Mouse (Mus musculus) myocyte (in vitro differentiated cells): ENCODE results near the gene Dysf.
A peak's percentile ranks its signal among the peaks of the same experiment; 100 is the strongest.

Experiments used
- MYOG ChIP-seq, 3 experiments: IDR thresholded peaks; one replicate each; pipeline ENCODE4 v1.6.1; 2011; ENCODE audit warnings: control low read depth in 2 of 3, low read depth in 2 of 3, mild to moderate bottlenecking in 2 of 3; ENCODE audit not compliant: insufficient read length in 2 of 3, control insufficient read depth in 1 of 3, insufficient read depth in 1 of 3
- POLR2A ChIP-seq: IDR thresholded peaks from one replicate; pipeline ENCODE4 v1.6.1; 2011; ENCODE audit warnings: low read depth, mild to moderate bottlenecking, control low read depth, moderate library complexity; ENCODE audit not compliant: insufficient read length
- REST ChIP-seq: IDR thresholded peaks from one replicate; pipeline ENCODE4 v1.6.1; 2011; ENCODE audit warnings: mild to moderate bottlenecking, control low read depth, moderate library complexity; ENCODE audit not compliant: insufficient read depth, insufficient read length
- TCF12 ChIP-seq: IDR thresholded peaks from one replicate; pipeline ENCODE4 v1.6.1; 2011; ENCODE audit warnings: mild to moderate bottlenecking, control low read depth; ENCODE audit not compliant: poor library complexity, insufficient read depth, severe bottlenecking
- USF1 ChIP-seq: IDR thresholded peaks from one replicate; pipeline ENCODE4 v1.6.1; 2011; ENCODE audit warnings: low read depth, mild to moderate bottlenecking, control low read depth, moderate library complexity

- TF ChIP-seq MYOG (IDR thresholded peaks at IDR 0.05; ENCODE audit: control insufficient read depth in 1 of 3, insufficient read depth in 1 of 3, insufficient read length in 2 of 3, low read depth in 2 of 3) = peak; percentile 88 to 92 (median 88)
- TF ChIP-seq TCF12 = peak; percentile 40
- no peak for TF ChIP-seq USF1
- no peak for TF ChIP-seq POLR2A
- TF ChIP-seq REST = no peak
These were observed 223.8 kb downstream of the Dysf start for GRCm38 (mm10) chr6:84232063-84232760.
